7 mouse cellular contexts compared by ENCODE assay signal in genomic region chr4:107802185-107802449, GRCm38 (mm10). TPM values are rescaled to one million over a fixed set of nuclear protein-coding genes. Genes with fewer than 3 reads are reported as not detected.
DNase-seq lines count a peak whose midpoint lies in the region; ATAC-seq lines count a peak whose summit lies in the region.

Lrp8 (plus strand) TSS chr4:107802261.

- ATAC-seq in lung, embryonic 15.5 days (ENCODE audit: borderline replicate concordance, extremely low read depth, low FRiP score, low TSS enrichment), result no peak
- no peak for ATAC-seq in embryonic facial prominence, embryonic 13.5 days (ENCODE audit: insufficient number of reproducible peaks, insufficient read depth, low FRiP score, low TSS enrichment, low read depth)
- 0 out of 2 replicates have a peak, but pooled peaks have one; percentile 1 for ATAC-seq in hindbrain, embryonic 15.5 days (ENCODE audit: low FRiP score, low read depth)
- ATAC-seq in liver, embryonic 16.5 days (ENCODE audit: low read depth), result no peak
- ATAC-seq in CD4-positive, CD25-positive, alpha-beta regulatory T cell, adult 4 months, result no peak

- peak within 1 kb of the TSS; percentile 67 for H3K4me3 ChIP-seq in lung, embryonic 15.5 days
- peak within 1 kb of the TSS; percentile 70 for H3K4me3 ChIP-seq in embryonic facial prominence, embryonic 13.5 days
- peak within 1 kb of the TSS; percentile 91 for H3K4me3 ChIP-seq in hindbrain, embryonic 15.5 days
- H3K4me3 ChIP-seq in liver, embryonic 16.5 days (ENCODE audit: low read depth, low read length), result peak within 1 kb of the TSS; percentile 78

- peak within 1 kb of the TSS; percentile 47 for H3K9ac ChIP-seq in lung, embryonic 15.5 days
- peak within 1 kb of the TSS; percentile 79 for H3K9ac ChIP-seq in embryonic facial prominence, embryonic 13.5 days
- peak within 1 kb of the TSS; percentile 96 for H3K9ac ChIP-seq in hindbrain, embryonic 15.5 days
- H3K9ac ChIP-seq in liver, embryonic 16.5 days (ENCODE audit: low read depth, low read length), result peak within 1 kb of the TSS; percentile 81

- under 1% methylated on average over 24 of the region's 44 CpGs for WGBS in lung, embryonic 15.5 days
- WGBS in embryonic facial prominence, embryonic 13.5 days, result under 1% methylated on average over 40 of the region's 44 CpGs
- 1% methylated on average over 14 of the region's 44 CpGs for WGBS in hindbrain, embryonic 15.5 days
- WGBS in liver, embryonic 16.5 days (ENCODE audit: insufficient replicate concordance), result 0% methylated on average over 10 of the region's 44 CpGs

- DNase-seq in lung, postnatal 4 days, result no peak
- no peak for DNase-seq in cerebellum, postnatal 4 days (ENCODE audit: low spot score in 2 of 2)

- peaks cover 54% of the 10 kb centered on the region for H3K27me3 ChIP-seq in lung, embryonic 15.5 days
- H3K27me3 ChIP-seq in embryonic facial prominence, embryonic 13.5 days, result peaks cover 30% of the 10 kb centered on the region
- H3K27me3 ChIP-seq in hindbrain, embryonic 15.5 days, result no peaks in the 10 kb centered on the region
- H3K27me3 ChIP-seq in liver, embryonic 16.5 days (ENCODE audit: control insufficient read depth, insufficient read depth, low read depth, low read length), result peaks cover 3% of the 10 kb centered on the region; the same call in 1 of the 2 replicates

- H3K4me1 ChIP-seq in lung, embryonic 15.5 days, result peaks cover 22% of the 10 kb centered on the region
- H3K4me1 ChIP-seq in embryonic facial prominence, embryonic 13.5 days, result peaks cover 22% of the 10 kb centered on the region
- peaks cover 48% of the 10 kb centered on the region for H3K4me1 ChIP-seq in hindbrain, embryonic 15.5 days (replicated peaks)
- H3K4me1 ChIP-seq in liver, embryonic 16.5 days (ENCODE audit: control insufficient read depth, low read depth, low read length), result peaks cover 27% of the 10 kb centered on the region

- no peak within 1 kb of the TSS for H3K27ac ChIP-seq in lung, embryonic 15.5 days
- H3K27ac ChIP-seq in embryonic facial prominence, embryonic 13.5 days, result peak within 1 kb of the TSS; percentile 9; the same call in 1 of the 2 replicates
- peak within 1 kb of the TSS; percentile 94 for H3K27ac ChIP-seq in hindbrain, embryonic 15.5 days (replicated peaks)
- H3K27ac ChIP-seq in liver, embryonic 16.5 days (ENCODE audit: low read length), result peak within 1 kb of the TSS; percentile 82

- no peaks in the 10 kb centered on the region for H3K9me3 ChIP-seq in lung, embryonic 15.5 days
- H3K9me3 ChIP-seq in embryonic facial prominence, embryonic 13.5 days, result no peaks in the 10 kb centered on the region
- no peaks in the 10 kb centered on the region for H3K9me3 ChIP-seq in hindbrain, embryonic 15.5 days
- H3K9me3 ChIP-seq in liver, embryonic 16.5 days (replicated peaks; ENCODE audit: control insufficient read depth, low read length), result no peaks in the 10 kb centered on the region

- peak within 1 kb of the TSS; percentile 100 for H3K4me2 ChIP-seq in lung, embryonic 15.5 days
- H3K4me2 ChIP-seq in embryonic facial prominence, embryonic 13.5 days, result peak within 1 kb of the TSS; percentile 99
- H3K4me2 ChIP-seq in hindbrain, embryonic 15.5 days, result peak within 1 kb of the TSS; percentile 76
- H3K4me2 ChIP-seq in liver, embryonic 16.5 days (ENCODE audit: low read depth, low read length), result peak within 1 kb of the TSS; percentile 100

- no peaks in the 10 kb centered on the region for H3K36me3 ChIP-seq in lung, embryonic 15.5 days
- no peaks in the 10 kb centered on the region; the same call in 1 of the 2 replicates for H3K36me3 ChIP-seq in embryonic facial prominence, embryonic 13.5 days
- H3K36me3 ChIP-seq in hindbrain, embryonic 15.5 days, result no peaks in the 10 kb centered on the region
- H3K36me3 ChIP-seq in liver, embryonic 16.5 days (ENCODE audit: control insufficient read depth, insufficient read depth), result no peaks in the 10 kb centered on the region

RNA-seq across cellular contexts. Expression of gene Lrp8, which starts in this region (rescaled TPM):
- polyA plus RNA-seq in lung, embryonic 15.5 days (2015; fragmentation: Nextera tagmentation; extraction: Ambion mirVana), result 1.1 and 1.2 TPM in 2 replicates
- polyA plus RNA-seq in embryonic facial prominence, embryonic 13.5 days (2015; fragmentation: Nextera tagmentation; extraction: Ambion mirVana), result 4.0 and 4.1 TPM in 2 replicates
- polyA plus RNA-seq in hindbrain, embryonic 15.5 days (2015; fragmentation: Nextera tagmentation; extraction: Ambion mirVana), result 60.2 and 60.6 TPM in 2 replicates
- 0.44 and 0.46 TPM in 2 replicates for polyA plus RNA-seq in liver, embryonic 16.5 days (2015; fragmentation: Nextera tagmentation; extraction: Ambion mirVana)
- under 1 TPM; 0.94 to 0.96 TPM for polyA plus RNA-seq in CD4-positive, CD25-positive, alpha-beta regulatory T cell, adult 4 months (2017; shearing (Covaris generic))

Comparison
In these comparisons a context has a peak if more than half of its experiments do, and no peak if none do; other contexts are left out.
1. RNA of gene Lrp8 (polyA plus RNA-seq): 60.2 to 60.6 TPM in hindbrain, embryonic 15.5 days; 4.0 to 4.1 TPM in embryonic facial prominence, embryonic 13.5 days, 1.1 to 1.2 TPM in lung, embryonic 15.5 days, 0.94 to 0.96 TPM in CD4-positive, CD25-positive, alpha-beta regulatory T cell, adult 4 months and 0.44 to 0.46 TPM in liver, embryonic 16.5 days; every median in the first group is over 10 times any median in the second.
2. Peak in every context shown above with its lines, with median percentiles within 50 percentile points of each other: H3K4me2 ChIP-seq, H3K4me3 ChIP-seq and H3K9ac ChIP-seq.